Mouse (Mus musculus) heart, embryonic 11.5 days (tissue): ENCODE data around the gene Tmprss4. TPM values are rescaled to one million over a fixed set of nuclear protein-coding genes. Genes with fewer than 3 reads are reported as not detected.

Source experiments
- ATAC-seq: fragments of 200-750 bp; cut with Nextera tagmentation; replicated peaks from 2 replicates; pipeline ENCODE4 v1.8.0; 2017; ENCODE audit warnings: moderate library complexity; ENCODE audit not compliant: insufficient number of reproducible peaks, low FRiP score, low TSS enrichment
- H3K27ac ChIP-seq: fragments of 300-500 bp; sonication (generic); 2 replicates; pipeline ENCODE4 v1.5.1; 2014; ENCODE audit warnings: mild to moderate bottlenecking, low read depth, low read length
- H3K27me3 ChIP-seq: fragments of 300-500 bp; sonication (generic); 2 replicates; pipeline ENCODE4 v1.6.1; 2014; ENCODE audit warnings: mild to moderate bottlenecking, low read length, mixed read lengths; ENCODE audit not compliant: control insufficient read depth, insufficient read depth
- H3K36me3 ChIP-seq: fragments of 300-500 bp; sonication (generic); 2 replicates; pipeline ENCODE4 v1.6.1; 2014; ENCODE audit warnings: mild to moderate bottlenecking, low read length, moderate library complexity, mixed read lengths; ENCODE audit not compliant: control insufficient read depth, insufficient read depth
- H3K4me1 ChIP-seq: fragments of 300-500 bp; sonication (generic); 2 replicates; pipeline ENCODE4 v1.6.1; 2014; ENCODE audit warnings: low read length; ENCODE audit not compliant: control insufficient read depth, insufficient read depth
- H3K4me2 ChIP-seq: fragments of 300-500 bp; sonication (generic); 2 replicates; pipeline ENCODE4 v1.6.1; 2014; ENCODE audit warnings: mild to moderate bottlenecking, moderate library complexity
- H3K4me3 ChIP-seq: fragments of 300-500 bp; sonication (generic); 2 replicates; pipeline ENCODE4 v1.5.1; 2014; ENCODE audit warnings: low read depth, low read length
- H3K9ac ChIP-seq: fragments of 300-500 bp; sonication (generic); 2 replicates; pipeline ENCODE4 v1.6.1; 2014; ENCODE audit warnings: mild to moderate bottlenecking, low read depth, low read length, moderate library complexity
- H3K9me3 ChIP-seq: fragments of 300-500 bp; sonication (generic); replicated peaks from 2 replicates; pipeline ENCODE4 v1.6.1; 2016; ENCODE audit warnings: low read length; ENCODE audit not compliant: control insufficient read depth
- WGBS: fragments of 180-500 bp; shearing (Covaris S2); extraction: QIAGEN DNeasy Blood & Tissue Kit; methylation state at CpG from one replicate; pipeline ENCODE4 v1.1.7; 2014; ENCODE audit not compliant: insufficient replicate concordance; 5-methylcytosine and 5-hydroxymethylcytosine counted together
- polyA plus RNA-seq: library from polyadenylated mRNA; unstranded; fragments of >200 nt; fragmentation: Nextera tagmentation; extraction: Ambion mirVana; gene quantifications from 2 replicates; pipeline ENCODE4 v1.2.1, GENCODE M21; 2014

Gene Tmprss4
- polyA plus RNA-seq, 1 experiment from 2014 or later = 0.07 TPM

DNA sequence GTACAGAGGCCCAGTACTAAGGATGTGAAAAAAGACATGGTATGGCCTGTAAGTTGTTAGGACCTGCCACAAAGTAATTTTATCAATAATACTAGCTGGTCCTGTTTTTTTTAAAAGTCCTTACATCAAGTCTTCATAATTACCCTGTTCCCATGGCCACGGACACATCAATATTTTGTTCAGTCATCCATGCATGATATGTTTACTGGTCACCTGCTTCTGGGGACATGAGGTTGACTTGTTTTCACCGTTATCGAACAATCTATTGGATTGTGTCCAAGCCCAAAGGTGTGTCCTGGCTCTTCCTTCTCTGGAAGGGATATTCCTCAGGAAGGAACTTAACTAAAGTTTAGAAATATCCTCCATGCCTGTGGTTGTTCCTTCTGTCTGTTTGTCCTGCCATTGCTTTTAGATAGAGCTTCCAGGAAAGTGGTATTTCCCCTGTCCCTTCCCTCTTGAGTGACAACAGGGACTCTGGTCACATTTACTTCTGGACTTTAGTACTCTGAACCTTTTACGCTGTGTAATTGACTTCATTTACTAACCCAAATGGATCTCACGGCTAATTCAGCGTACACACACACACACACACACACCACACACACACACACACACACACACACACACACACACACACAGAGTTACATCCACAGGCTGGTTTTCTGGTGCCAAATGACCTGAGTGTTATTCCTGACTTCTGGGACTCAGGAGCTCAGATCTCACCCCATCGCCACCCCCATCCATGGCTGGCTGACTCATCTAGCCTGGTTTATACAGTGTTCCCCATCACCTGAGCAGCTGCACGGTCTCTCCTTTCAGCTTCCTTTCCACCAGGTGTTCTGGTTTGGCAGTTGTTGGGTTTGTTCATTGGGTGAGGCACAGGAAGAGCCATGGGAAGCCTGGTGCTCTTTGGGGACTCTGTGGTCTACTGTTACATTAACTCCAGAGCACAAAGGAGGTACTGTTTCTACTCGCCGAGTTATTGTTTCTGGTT is 15.0 kb downstream of the Tmprss4 start:
- 86% methylated on average over 10 of the region's 10 CpGs for WGBS
- no peak for ATAC-seq
- H3K9ac ChIP-seq = no peak overlapping the region

GRCm38 (mm10) chr9:45185250-45185649 is 18.6 kb downstream of the Tmprss4 start:
- Histone ChIP-seq H3K9me3 (no peaks in the 10 kb centered on the region), H3K4me3 (no peak overlapping the region), H3K27ac (no peak overlapping the region), H3K36me3 (no peaks in the 10 kb centered on the region), H3K4me1 (no peaks in the 10 kb centered on the region), H3K9ac (no peak overlapping the region), H3K4me2 (no peak overlapping the region), H3K27me3 (no peaks in the 10 kb centered on the region; the same call in 1 of the 2 replicates)
- no peak for ATAC-seq
- WGBS = 72% methylated on average over 4 of the region's 4 CpGs

More for the DNA sequence above, 15.0 kb downstream of the Tmprss4 start:
- Histone ChIP-seq H3K9me3 (no peaks in the 10 kb centered on the region), H3K4me3 (no peak overlapping the region), H3K27ac (no peak overlapping the region), H3K36me3 (no peaks in the 10 kb centered on the region), H3K27me3 (no peaks in the 10 kb centered on the region; the same call in 1 of the 2 replicates), H3K4me1 (no peaks in the 10 kb centered on the region), H3K4me2 (no peak overlapping the region)

- H3K27me3 ChIP-seq = no peaks in the 10 kb centered on the region; the same call in 1 of the 2 replicates
- no peak for ATAC-seq
- no peak overlapping the region for H3K4me3 ChIP-seq
- 85% methylated on average over 6 of the region's 6 CpGs for WGBS
- H3K27ac ChIP-seq = no peak overlapping the region
- no peaks in the 10 kb centered on the region for H3K36me3 ChIP-seq
- H3K4me2 ChIP-seq = no peak overlapping the region
- H3K9me3 ChIP-seq = no peaks in the 10 kb centered on the region
- no peaks in the 10 kb centered on the region for H3K4me1 ChIP-seq
- no peak overlapping the region for H3K9ac ChIP-seq
Measured at GRCm38 (mm10) chr9:45183266-45183665, 20.6 kb downstream of the Tmprss4 start.

GRCm38 (mm10) chr9:45182521-45182920 is 21.4 kb downstream of the Tmprss4 start:
- H3K36me3 ChIP-seq = no peaks in the 10 kb centered on the region
- H3K27me3 ChIP-seq = no peaks in the 10 kb centered on the region; the same call in 1 of the 2 replicates
- H3K4me2 ChIP-seq = no peak overlapping the region
- ATAC-seq = no peak
- H3K4me1 ChIP-seq = no peaks in the 10 kb centered on the region
- no peaks in the 10 kb centered on the region for H3K9me3 ChIP-seq
- WGBS = 62% methylated on average over 3 of the region's 3 CpGs
- no peak overlapping the region for H3K4me3 ChIP-seq
- no peak overlapping the region for H3K9ac ChIP-seq
- H3K27ac ChIP-seq = no peak overlapping the region

GRCm38 (mm10) chr9:45181770-45182169 is 22.1 kb downstream of the Tmprss4 start, which contains the start of gene BC049352:
Gene BC049352 (plus strand): TSS chr9:45182007.
- H3K27me3 ChIP-seq = no peaks in the 10 kb centered on the region; the same call in 1 of the 2 replicates
- no peaks in the 10 kb centered on the region for H3K36me3 ChIP-seq
- H3K9ac ChIP-seq = no peak within 1 kb of the TSS
- no peak for ATAC-seq
- H3K27ac ChIP-seq = no peak within 1 kb of the TSS
- no peak within 1 kb of the TSS for H3K4me3 ChIP-seq
- H3K4me2 ChIP-seq = no peak within 1 kb of the TSS
- H3K4me1 ChIP-seq = no peaks in the 10 kb centered on the region
- WGBS = 16% methylated on average over 2 of the region's 2 CpGs
- H3K9me3 ChIP-seq = no peaks in the 10 kb centered on the region

- Histone ChIP-seq H3K4me1 (no peaks in the 10 kb centered on the region), H3K4me3 (no peak overlapping the region), H3K9ac (no peak overlapping the region), H3K27ac (no peak overlapping the region), H3K4me2 (no peak overlapping the region), H3K36me3 (no peaks in the 10 kb centered on the region), H3K9me3 (no peaks in the 10 kb centered on the region), H3K27me3 (no peaks in the 10 kb centered on the region; the same call in 1 of the 2 replicates)
- whole genome bisulfite sequencing = 60% methylated on average over 5 of the region's 5 CpGs
- ATAC-seq = no peak
Measured at GRCm38 (mm10) chr9:45179282-45179681, 24.6 kb downstream of the Tmprss4 start.

- 73% methylated on average over 3 of the region's 3 CpGs for WGBS
Measured at GRCm38 (mm10) chr9:45173475-45173874, 30.4 kb downstream of the Tmprss4 start.

DNA sequence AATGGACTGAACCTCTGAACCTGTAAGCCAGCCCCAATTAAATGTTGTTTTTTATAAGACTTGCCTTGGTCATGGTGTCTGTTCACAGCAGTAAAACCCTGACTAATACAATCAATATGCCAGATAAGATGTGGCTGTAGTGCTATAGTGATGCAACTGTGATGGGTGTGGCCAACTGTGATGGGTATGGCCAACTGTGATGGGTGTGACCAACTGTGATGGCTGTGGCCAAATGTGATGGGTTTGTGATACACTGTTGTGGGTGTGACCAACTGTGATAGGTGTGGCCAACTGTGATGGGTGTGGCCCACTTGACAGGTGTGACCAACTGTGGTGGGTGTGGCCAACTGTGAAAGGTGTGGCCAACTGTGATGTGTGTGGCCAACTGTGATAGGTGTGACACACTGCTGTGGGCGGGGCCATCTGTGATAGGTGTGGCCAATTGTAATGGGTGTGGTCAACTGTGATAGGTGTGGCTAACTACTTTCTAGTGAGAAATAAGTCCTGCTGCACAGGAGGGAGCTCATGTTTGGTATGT is 32.8 kb downstream of the Tmprss4 start:
- Histone ChIP-seq H3K9me3 (0 out of 2 replicates have a peak, but pooled peaks cover 3% of the 10 kb centered on the region), H3K27me3 (no peaks in the 10 kb centered on the region), H3K4me1 (no peaks in the 10 kb centered on the region), H3K27ac (no peak overlapping the region), H3K4me3 (no peak overlapping the region), H3K9ac (no peak overlapping the region), H3K4me2 (no peak overlapping the region), H3K36me3 (no peaks in the 10 kb centered on the region)
- ATAC-seq = no peak
- 79% methylated on average over 1 of the region's 1 CpGs for WGBS

More at GRCm38 (mm10) chr9:45173475-45173874, 30.4 kb downstream of the Tmprss4 start:
- Histone ChIP-seq H3K4me3 (no peak overlapping the region), H3K4me2 (no peak overlapping the region), H3K27me3 (no peaks in the 10 kb centered on the region), H3K9me3 (0 out of 2 replicates have a peak, but pooled peaks cover 3% of the 10 kb centered on the region), H3K4me1 (no peaks in the 10 kb centered on the region), H3K36me3 (no peaks in the 10 kb centered on the region), H3K9ac (no peak overlapping the region), H3K27ac (no peak overlapping the region)
- no peak for ATAC-seq
